Mouse (Mus musculus): ENCODE data around the gene Sin3a.

Gene Sin3a

GRCm38 (mm10) chr9:57166173-57166572 is 94.3 kb downstream of the Sin3a start:
- DNase-seq (ENCODE audit: low read depth, low spot score) = no peak

DNA sequence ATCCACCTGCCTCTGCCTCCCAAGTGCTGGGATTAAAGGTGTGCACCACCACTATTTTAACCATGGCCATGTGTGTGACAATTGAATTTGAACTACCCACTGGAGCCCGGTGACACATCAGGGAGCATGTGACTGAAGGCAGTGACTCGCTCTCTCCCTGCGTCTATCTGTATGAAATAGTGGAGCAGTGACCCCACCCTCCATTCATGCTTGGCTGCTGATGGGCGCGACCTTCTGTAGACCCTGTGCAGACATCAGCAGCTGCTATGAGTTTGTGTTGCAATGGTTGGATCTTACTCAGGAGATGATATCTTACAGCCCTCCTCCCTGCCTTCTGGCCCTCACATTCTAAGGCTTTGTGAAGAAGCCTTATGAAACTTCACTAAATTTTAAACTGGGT is 96.6 kb downstream of the Sin3a start:
- DNase-seq (ENCODE audit: low read depth, low spot score) = no peak

All from skeletal muscle tissue, adult 2 months (tissue).